Mouse (Mus musculus) heart, embryonic 11.5 days (tissue): Measurements from ENCODE around the gene Prok2. TPM values are rescaled to one million over a fixed set of nuclear protein-coding genes. Genes with fewer than 3 reads are reported as not detected.

Experiments
- ATAC-seq: fragments of 200-750 bp; cut with Nextera tagmentation; replicated peaks from 2 replicates; pipeline ENCODE4 v1.8.0; 2017; ENCODE audit warnings: moderate library complexity; ENCODE audit not compliant: insufficient number of reproducible peaks, low FRiP score, low TSS enrichment
- H3K27ac ChIP-seq: fragments of 300-500 bp; sonication (generic); 2 replicates; pipeline ENCODE4 v1.5.1; 2014; ENCODE audit warnings: mild to moderate bottlenecking, low read depth, low read length
- H3K27me3 ChIP-seq: fragments of 300-500 bp; sonication (generic); 2 replicates; pipeline ENCODE4 v1.6.1; 2014; ENCODE audit warnings: mild to moderate bottlenecking, low read length, mixed read lengths; ENCODE audit not compliant: control insufficient read depth, insufficient read depth
- H3K36me3 ChIP-seq: fragments of 300-500 bp; sonication (generic); 2 replicates; pipeline ENCODE4 v1.6.1; 2014; ENCODE audit warnings: mild to moderate bottlenecking, low read length, moderate library complexity, mixed read lengths; ENCODE audit not compliant: control insufficient read depth, insufficient read depth
- H3K4me1 ChIP-seq: fragments of 300-500 bp; sonication (generic); 2 replicates; pipeline ENCODE4 v1.6.1; 2014; ENCODE audit warnings: low read length; ENCODE audit not compliant: control insufficient read depth, insufficient read depth
- H3K4me2 ChIP-seq: fragments of 300-500 bp; sonication (generic); 2 replicates; pipeline ENCODE4 v1.6.1; 2014; ENCODE audit warnings: mild to moderate bottlenecking, moderate library complexity
- H3K4me3 ChIP-seq: fragments of 300-500 bp; sonication (generic); 2 replicates; pipeline ENCODE4 v1.5.1; 2014; ENCODE audit warnings: low read depth, low read length
- H3K9ac ChIP-seq: fragments of 300-500 bp; sonication (generic); 2 replicates; pipeline ENCODE4 v1.6.1; 2014; ENCODE audit warnings: mild to moderate bottlenecking, low read depth, low read length, moderate library complexity
- H3K9me3 ChIP-seq: fragments of 300-500 bp; sonication (generic); replicated peaks from 2 replicates; pipeline ENCODE4 v1.6.1; 2016; ENCODE audit warnings: low read length; ENCODE audit not compliant: control insufficient read depth
- WGBS: fragments of 180-500 bp; shearing (Covaris S2); extraction: QIAGEN DNeasy Blood & Tissue Kit; methylation state at CpG from one replicate; pipeline ENCODE4 v1.1.7; 2014; ENCODE audit not compliant: insufficient replicate concordance; 5-methylcytosine and 5-hydroxymethylcytosine counted together
- polyA plus RNA-seq: library from polyadenylated mRNA; unstranded; fragments of >200 nt; fragmentation: Nextera tagmentation; extraction: Ambion mirVana; gene quantifications from 2 replicates; pipeline ENCODE4 v1.2.1, GENCODE M21; 2014

Gene Prok2
- polyA plus RNA-seq, 1 experiment from 2014 or later: not detected

- Histone ChIP-seq H3K9me3 (no peaks in the 10 kb centered on the region), H3K9ac (no peak overlapping the region), H3K4me2 (peak overlapping the region; percentile 92), H3K4me3 (no peak overlapping the region), H3K4me1 (no peaks in the 10 kb centered on the region), H3K27me3 (peaks cover 18% of the 10 kb centered on the region; the same call in 1 of the 2 replicates), H3K36me3 (no peaks in the 10 kb centered on the region), H3K27ac (no peak overlapping the region; the same call in 1 of the 2 replicates)
- no peak for ATAC-seq
- WGBS: 49% methylated on average over 8 of the region's 8 CpGs
These were observed 58.9 kb downstream of the Prok2 start for GRCm38 (mm10) chr6:99667290-99667689.

GRCm38 (mm10) chr6:99666318-99667171, 59.6 kb downstream of the Prok2 start, which contains the start of the genes Eif4e3 and Gm20696:
Gene Eif4e3 (minus strand): TSS chr6:99666771.
Gene Gm20696 (minus strand): TSS chr6:99666797.
- H3K9me3 ChIP-seq: no peaks in the 10 kb centered on the region
- under 1% methylated on average over 33 of the region's 75 CpGs for WGBS
- no peaks in the 10 kb centered on the region for H3K36me3 ChIP-seq
- ATAC-seq: peak; percentile 71
- H3K27me3 ChIP-seq: peaks cover 18% of the 10 kb centered on the region; the same call in 1 of the 2 replicates
- H3K4me3 ChIP-seq: peak within 1 kb of the TSS; percentile 69
- peak within 1 kb of the TSS; percentile 87 for H3K9ac ChIP-seq
- no peak within 1 kb of the TSS; the same call in 1 of the 2 replicates for H3K27ac ChIP-seq
- no peaks in the 10 kb centered on the region for H3K4me1 ChIP-seq
- peak within 1 kb of the TSS; percentile 92 for H3K4me2 ChIP-seq

- ATAC-seq: no peak
- Histone ChIP-seq H3K4me1 (no peaks in the 10 kb centered on the region), H3K36me3 (no peaks in the 10 kb centered on the region), H3K27ac (no peak overlapping the region), H3K9ac (peak overlapping the region; percentile 87), H3K4me3 (peak overlapping the region; percentile 69), H3K27me3 (peaks cover 18% of the 10 kb centered on the region; the same call in 1 of the 2 replicates), H3K9me3 (no peaks in the 10 kb centered on the region), H3K4me2 (peak overlapping the region; percentile 92)
- 27% methylated on average over 16 of the region's 16 CpGs for WGBS
These were observed 60.5 kb downstream of the Prok2 start for GRCm38 (mm10) chr6:99665457-99666317.

GRCm38 (mm10) chr6:99663232-99663631, 63.0 kb downstream of the Prok2 start:
- Histone ChIP-seq H3K4me2 (no peak overlapping the region), H3K4me1 (no peaks in the 10 kb centered on the region), H3K27ac (no peak overlapping the region), H3K4me3 (no peak overlapping the region), H3K36me3 (no peaks in the 10 kb centered on the region), H3K9me3 (no peaks in the 10 kb centered on the region), H3K27me3 (0 out of 2 replicates have a peak, but pooled peaks cover 10% of the 10 kb centered on the region), H3K9ac (no peak overlapping the region)
- whole genome bisulfite sequencing: 71% methylated on average over 8 of the region's 8 CpGs
- no peak for ATAC-seq

Other genes with a start within 250 kb of the Prok2 start
- gene Foxp1, start 203.7 kb downstream of the Prok2 start, polyA plus RNA-seq: 97.9 and 110 TPM in 2 replicates
- gene Eif4e3, start 59.6 kb downstream of the Prok2 start, polyA plus RNA-seq: 5.8 and 6.1 TPM in 2 replicates
- 2.1 and 4.0 TPM in 2 replicates for gene Gm20696, start 59.6 kb downstream of the Prok2 start, polyA plus RNA-seq
- gene Gpr27, start 33.7 kb downstream of the Prok2 start, polyA plus RNA-seq: 1.2 and 1.4 TPM in 2 replicates